Mouse (Mus musculus) small intestine, adult 2 months (tissue): ENCODE data around the gene Vps51. TPM values are rescaled to one million over a fixed set of nuclear protein-coding genes. Genes with fewer than 3 reads are reported as not detected.

Experiments used
- H3K27ac ChIP-seq: fragments of 200-500 bp; 2 replicates; pipeline ENCODE4 v1.5.1; 2012; ENCODE audit warnings: low read depth, low read length, control low read depth, inconsistent platforms; ENCODE audit not compliant: insufficient read depth
- H3K27me3 ChIP-seq: fragments of 200-500 bp; 2 replicates; pipeline ENCODE4 v1.6.1; 2012; ENCODE audit warnings: mild to moderate bottlenecking, moderate library complexity, low read length, inconsistent platforms; ENCODE audit not compliant: control insufficient read depth, insufficient read depth
- H3K36me3 ChIP-seq: fragments of 200-500 bp; 2 replicates; pipeline ENCODE4 v1.6.1; 2012; ENCODE audit warnings: mild to moderate bottlenecking, low read length, control low read depth, inconsistent platforms; ENCODE audit not compliant: control insufficient read depth, insufficient read depth
- H3K4me1 ChIP-seq: fragments of 200-500 bp; 2 replicates; pipeline ENCODE4 v1.6.1; 2012; ENCODE audit warnings: low read length, inconsistent platforms, mixed read lengths; ENCODE audit not compliant: control insufficient read depth, insufficient read depth, insufficient read length
- H3K4me3 ChIP-seq: fragments of 200-500 bp; 2 replicates; pipeline ENCODE4 v1.5.1; 2012; ENCODE audit warnings: low read depth, mild to moderate bottlenecking, control low read depth, inconsistent platforms, low read length, moderate library complexity
- CTCF ChIP-seq: fragments of 200-500 bp; IDR thresholded peaks from 2 replicates; pipeline ENCODE4 v1.5.1; 2012; ENCODE audit warnings: low read depth, mild to moderate bottlenecking, control low read depth, inconsistent platforms, low read length, moderate library complexity, mixed read lengths; ENCODE audit not compliant: insufficient replicate concordance, insufficient read length; ENCODE audit errors: extremely low read depth
- POLR2A ChIP-seq: fragments of 200-500 bp; IDR thresholded peaks from 2 replicates; pipeline ENCODE4 v1.6.1; 2012; ENCODE audit warnings: low read depth, mild to moderate bottlenecking, control low read depth, inconsistent platforms, low read length, moderate library complexity
- WGBS: fragments of 180-500 bp; shearing (Covaris S2); methylation state at CpG from one replicate; pipeline ENCODE4 v1.1.7; 2018; 5-methylcytosine and 5-hydroxymethylcytosine counted together
- polyA plus RNA-seq: library from polyadenylated mRNA; depleted of rRNA; stranded (reverse); fragments of >200 nt; gene quantifications from 2 replicates; pipeline ENCODE4 v1.2.3, GENCODE M21; 2012

The Vps51 gene
- polyA plus RNA-seq, 1 experiment, result 84.2 TPM

GRCm38 (mm10) chr19:6082156-6082555 lies 5.1 kb upstream of the Vps51 start, which contains the start of gene Gm28374:
TSS of gene Gm28374 (minus strand) at chr19:6082256.
- no peak within 1 kb of the TSS for H3K4me3 ChIP-seq
- H3K27me3 ChIP-seq, result no peaks in the 10 kb centered on the region
- peaks cover 3% of the 10 kb centered on the region for H3K4me1 ChIP-seq
- H3K36me3 ChIP-seq, result peaks cover 26% of the 10 kb centered on the region
- 88% methylated on average over 9 of the region's 9 CpGs for WGBS
- no peak for TF ChIP-seq POLR2A
- no peak for TF ChIP-seq CTCF
- H3K27ac ChIP-seq, result no peak within 1 kb of the TSS

DNA sequence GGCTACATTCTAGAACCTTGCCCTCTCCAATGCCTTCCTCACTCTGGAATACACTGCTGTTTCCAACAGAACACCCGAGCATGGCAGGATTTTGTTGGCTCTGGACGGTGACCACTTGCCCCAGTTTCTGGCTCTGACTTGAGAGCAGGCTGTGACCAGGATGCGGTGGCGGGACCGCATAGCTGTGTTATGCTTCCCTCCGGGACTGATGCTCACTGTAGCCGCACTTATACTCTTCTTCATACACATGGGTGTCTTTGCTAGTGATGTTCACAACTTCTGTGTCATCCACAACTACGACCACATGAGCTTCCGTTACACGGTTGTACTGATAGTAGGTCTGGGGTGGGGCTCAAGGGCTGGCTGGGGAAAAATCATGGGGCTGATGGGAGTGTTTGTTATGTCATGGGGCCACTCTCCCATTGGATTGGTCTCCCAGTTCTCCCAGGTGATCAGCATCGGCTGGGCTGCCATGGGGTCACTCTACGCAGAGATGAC lies 3.0 kb upstream of the Vps51 start, which contains the start of gene Tmem262:
Gene Tmem262, plus strand, starts transcription at position 51 of the 498 bp plus-strand sequence.
- Histone ChIP-seq H3K4me1 (peaks cover 10% of the 10 kb centered on the region), H3K27me3 (no peaks in the 10 kb centered on the region), H3K27ac (no peak within 1 kb of the TSS), H3K4me3 (no peak within 1 kb of the TSS), H3K36me3 (peaks cover 30% of the 10 kb centered on the region)
- no peak for TF ChIP-seq POLR2A
- TF ChIP-seq CTCF, result no peak
- 91% methylated on average over 12 of the region's 12 CpGs for WGBS

- WGBS, result 92% methylated on average over 5 of the region's 5 CpGs
Measured at GRCm38 (mm10) chr19:6073889-6074288, 3.1 kb downstream of the Vps51 start.

DNA sequence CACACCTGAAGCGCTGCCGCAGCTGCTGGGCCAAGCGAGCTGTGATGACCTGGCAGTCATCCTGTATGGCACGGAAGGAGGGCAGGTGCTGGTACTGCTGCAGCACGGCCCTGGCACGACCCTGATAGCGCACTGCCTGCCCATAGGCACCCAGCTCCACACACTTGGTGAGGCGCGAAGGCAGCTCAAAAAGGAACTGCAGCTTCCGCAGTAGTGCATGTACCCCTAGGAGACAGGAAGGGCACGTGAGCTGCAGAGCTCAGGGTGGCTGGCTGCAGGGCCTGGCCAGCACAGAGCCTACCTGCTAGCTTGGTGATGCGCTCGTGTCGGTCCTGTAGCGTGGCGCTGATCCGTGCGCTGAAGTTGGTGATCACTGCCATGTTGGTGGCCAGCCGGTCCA lies 5.8 kb downstream of the Vps51 start:
- WGBS, result 95% methylated on average over 19 of the region's 19 CpGs
- no peak for TF ChIP-seq CTCF
- TF ChIP-seq POLR2A, result no peak
- H3K36me3 ChIP-seq, result peaks cover 33% of the 10 kb centered on the region
- no peak overlapping the region for H3K27ac ChIP-seq
- H3K4me3 ChIP-seq, result no peak overlapping the region
- H3K27me3 ChIP-seq, result no peaks in the 10 kb centered on the region
- H3K4me1 ChIP-seq, result peaks cover 11% of the 10 kb centered on the region

More at GRCm38 (mm10) chr19:6073889-6074288, 3.1 kb downstream of the Vps51 start:
- no peak overlapping the region for H3K4me3 ChIP-seq
- peaks cover 32% of the 10 kb centered on the region for H3K36me3 ChIP-seq
- H3K27ac ChIP-seq, result peak overlapping the region; percentile 17; the same call in 1 of the 2 replicates
- no peaks in the 10 kb centered on the region for H3K27me3 ChIP-seq
- peaks cover 7% of the 10 kb centered on the region for H3K4me1 ChIP-seq
- TF ChIP-seq POLR2A (no peak), CTCF (no peak)

GRCm38 (mm10) chr19:6070571-6071250 lies 6.3 kb downstream of the Vps51 start:
- Histone ChIP-seq H3K27ac (no peak overlapping the region), H3K4me3 (no peak overlapping the region), H3K27me3 (no peaks in the 10 kb centered on the region), H3K4me1 (peaks cover 8% of the 10 kb centered on the region), H3K36me3 (peaks cover 33% of the 10 kb centered on the region)
- WGBS, result 90% methylated on average over 31 of the region's 31 CpGs
- TF ChIP-seq POLR2A, result no peak
- no peak for TF ChIP-seq CTCF

DNA sequence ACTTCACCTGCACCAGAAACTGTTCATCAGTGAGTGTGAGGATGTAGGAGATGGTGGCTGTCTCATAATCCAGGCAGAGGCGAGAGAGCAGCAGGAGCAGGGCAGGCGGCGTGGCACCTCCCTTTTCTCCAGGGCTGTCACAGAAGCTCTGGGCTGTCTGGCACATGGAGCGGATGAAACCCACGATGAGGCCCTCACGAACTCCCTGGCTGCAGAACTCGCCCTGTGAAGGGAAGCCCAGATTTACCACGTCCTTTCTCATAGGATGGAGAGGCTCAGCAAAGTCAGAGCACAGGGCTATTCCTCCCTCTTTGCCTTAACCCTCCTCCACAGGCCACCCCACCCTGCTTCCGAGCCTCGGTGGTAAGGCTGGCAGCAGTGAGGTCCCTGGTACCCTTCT lies 7.2 kb downstream of the Vps51 start:
- no peak for TF ChIP-seq CTCF
- no peak for TF ChIP-seq POLR2A
- no peak overlapping the region for H3K4me3 ChIP-seq
- no peak overlapping the region for H3K27ac ChIP-seq
- peaks cover 8% of the 10 kb centered on the region for H3K4me1 ChIP-seq
- peaks cover 28% of the 10 kb centered on the region for H3K36me3 ChIP-seq
- no peaks in the 10 kb centered on the region for H3K27me3 ChIP-seq
- WGBS, result 93% methylated on average over 10 of the region's 10 CpGs

DNA sequence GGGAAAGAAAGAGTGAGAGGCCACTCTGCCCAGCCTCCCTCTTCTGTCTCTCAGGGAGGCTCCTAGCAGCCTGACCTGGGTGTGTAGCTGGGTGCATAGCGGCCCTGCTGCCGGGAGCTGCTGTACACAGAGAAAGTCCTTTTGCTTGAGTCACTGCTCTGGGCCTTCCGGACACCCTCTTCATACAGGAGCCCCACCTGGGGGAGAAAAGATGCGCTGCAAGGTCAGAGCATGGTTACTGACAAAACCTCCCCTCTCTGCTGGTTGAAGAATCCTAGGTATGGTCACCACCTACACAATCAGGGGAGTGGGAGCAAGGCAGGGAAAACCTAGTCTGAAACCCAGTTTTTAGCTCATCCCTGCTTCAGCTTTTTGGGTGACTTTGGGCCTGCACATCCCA lies 8.1 kb downstream of the Vps51 start:
- WGBS, result 74% methylated on average over 4 of the region's 4 CpGs
- H3K27ac ChIP-seq, result no peak overlapping the region

More for the DNA sequence above, 8.1 kb downstream of the Vps51 start:
- Histone ChIP-seq H3K4me1 (peaks cover 8% of the 10 kb centered on the region), H3K4me3 (no peak overlapping the region), H3K27me3 (no peaks in the 10 kb centered on the region), H3K36me3 (peaks cover 27% of the 10 kb centered on the region)
- TF ChIP-seq POLR2A, result no peak
- TF ChIP-seq CTCF, result no peak
